Mouse (Mus musculus) kidney, adult 18-20 months (tissue): ENCODE measurements around the gene Msi1.

Experiments used
- DNase-seq: peaks from one replicate; pipeline ENCODE4 v3.0.0; 2021

Gene Msi1

GRCm38 (mm10) chr5:115429359-115430186 lies at the start of gene Msi1:
Gene Msi1 (plus strand): TSS chr5:115429599.
- no peak for DNase-seq

DNA sequence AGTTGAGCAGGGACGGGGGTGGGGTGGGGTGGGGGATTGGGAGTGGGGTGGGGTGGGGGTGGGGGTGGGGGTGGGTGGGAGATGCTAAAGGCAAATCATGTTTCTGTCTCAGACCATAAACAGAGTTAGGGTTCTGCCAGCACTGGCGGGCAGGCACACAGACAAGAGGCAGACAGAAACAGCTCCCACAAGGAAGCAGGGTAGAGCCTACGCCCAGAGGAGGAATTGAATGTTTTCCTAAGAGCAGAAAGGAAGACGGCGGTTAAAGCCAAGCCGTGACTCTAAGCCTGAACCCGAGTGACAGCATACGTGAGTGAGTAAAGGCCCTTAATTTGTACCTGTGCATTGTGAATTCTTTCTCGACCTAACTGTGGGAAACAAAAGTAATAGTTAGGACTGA lies 37.5 kb upstream of the Msi1 start:
- no peak for DNase-seq

DNA sequence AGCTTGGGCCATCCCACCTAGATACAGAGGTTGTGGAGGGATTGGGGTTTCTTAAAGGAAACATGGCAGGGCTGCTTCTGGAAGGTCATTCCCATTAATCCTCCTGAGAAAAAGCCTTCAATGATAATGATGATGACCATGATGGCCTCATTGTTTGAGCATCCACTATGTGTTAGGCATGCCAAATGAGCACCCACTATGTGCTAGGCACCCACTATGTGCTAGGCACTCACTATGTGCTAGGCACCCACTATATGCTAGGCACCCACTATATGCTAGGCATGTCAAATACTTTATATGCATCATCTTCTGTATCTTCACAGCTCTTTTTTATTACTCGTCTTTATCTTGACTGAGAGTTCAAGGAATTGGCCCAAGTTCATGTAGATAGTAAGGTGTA lies 36.4 kb upstream of the Msi1 start:
- no peak for DNase-seq

- no peak for DNase-seq
These were observed 35.2 kb upstream of the Msi1 start for GRCm38 (mm10) chr5:115394223-115394622.

DNA sequence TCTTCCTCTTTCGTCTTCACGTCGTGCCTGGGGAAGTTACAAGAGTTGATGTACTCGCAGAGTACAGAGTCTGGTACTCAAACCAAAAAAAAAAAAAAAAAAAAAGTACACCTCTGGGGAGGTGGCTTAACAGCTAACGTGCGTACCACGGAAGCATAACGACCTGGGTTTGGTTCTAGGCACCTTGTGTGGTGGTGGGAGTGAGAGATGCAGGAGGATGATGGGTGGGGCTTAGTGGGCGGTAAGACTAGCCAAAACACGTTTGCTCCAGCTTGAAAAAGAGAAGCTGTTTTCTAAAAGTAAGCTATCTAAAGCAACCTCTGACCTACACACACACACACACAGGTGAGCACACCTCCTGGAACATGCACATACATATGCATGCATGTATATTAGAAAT lies 34.6 kb upstream of the Msi1 start:
- DNase-seq, result no peak

GRCm38 (mm10) chr5:115396654-115397053 lies 32.7 kb upstream of the Msi1 start:
- DNase-seq, result no peak

DNA sequence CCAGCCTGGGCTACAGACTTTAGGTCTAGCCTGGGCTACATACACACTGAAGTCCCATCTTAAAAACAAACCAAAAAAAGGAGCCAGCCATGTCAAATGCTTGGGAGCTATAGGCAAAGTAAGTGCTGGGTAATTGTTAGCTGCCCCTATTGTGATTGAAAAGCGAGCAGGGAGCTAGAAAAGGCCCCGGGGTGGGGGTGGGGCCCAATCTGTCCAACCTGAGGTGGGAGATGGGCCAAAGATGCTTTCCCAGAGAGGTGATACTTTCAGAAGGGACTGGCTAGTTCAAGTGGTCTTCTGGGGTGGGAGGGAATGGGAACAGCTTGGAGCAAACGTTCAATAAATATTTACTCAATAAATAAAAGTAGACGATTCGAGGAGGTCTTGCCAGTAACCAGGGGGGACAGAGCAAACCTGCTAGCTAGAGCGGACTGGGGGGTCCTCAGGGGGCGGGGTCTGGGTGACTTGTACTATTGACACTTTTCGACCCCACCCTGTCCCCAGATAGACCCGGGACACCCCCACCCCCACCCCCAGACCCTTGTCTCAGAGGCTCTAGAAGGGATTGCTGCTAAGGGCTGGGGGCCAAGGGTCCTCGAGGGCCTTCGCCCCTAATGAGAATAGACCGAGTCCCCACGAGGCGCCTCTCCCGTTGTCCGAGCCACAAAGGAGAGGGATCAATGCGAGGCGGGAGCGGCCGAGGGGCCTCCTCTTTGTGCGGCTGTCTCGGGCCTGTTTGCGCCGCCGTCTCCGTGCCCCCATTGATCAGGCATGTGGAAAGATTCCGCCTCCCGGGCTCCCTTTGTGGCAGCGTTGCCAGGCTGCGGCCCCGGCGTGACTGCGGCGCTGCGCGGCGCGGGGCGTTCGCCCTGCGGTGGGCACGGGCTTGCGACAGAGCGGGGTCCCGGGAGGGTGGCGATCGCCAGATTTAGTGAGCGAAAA lies 31.3 kb upstream of the Msi1 start:
- no peak for DNase-seq

GRCm38 (mm10) chr5:115402063-115402462 lies 27.3 kb upstream of the Msi1 start:
- DNase-seq, result no peak

DNA sequence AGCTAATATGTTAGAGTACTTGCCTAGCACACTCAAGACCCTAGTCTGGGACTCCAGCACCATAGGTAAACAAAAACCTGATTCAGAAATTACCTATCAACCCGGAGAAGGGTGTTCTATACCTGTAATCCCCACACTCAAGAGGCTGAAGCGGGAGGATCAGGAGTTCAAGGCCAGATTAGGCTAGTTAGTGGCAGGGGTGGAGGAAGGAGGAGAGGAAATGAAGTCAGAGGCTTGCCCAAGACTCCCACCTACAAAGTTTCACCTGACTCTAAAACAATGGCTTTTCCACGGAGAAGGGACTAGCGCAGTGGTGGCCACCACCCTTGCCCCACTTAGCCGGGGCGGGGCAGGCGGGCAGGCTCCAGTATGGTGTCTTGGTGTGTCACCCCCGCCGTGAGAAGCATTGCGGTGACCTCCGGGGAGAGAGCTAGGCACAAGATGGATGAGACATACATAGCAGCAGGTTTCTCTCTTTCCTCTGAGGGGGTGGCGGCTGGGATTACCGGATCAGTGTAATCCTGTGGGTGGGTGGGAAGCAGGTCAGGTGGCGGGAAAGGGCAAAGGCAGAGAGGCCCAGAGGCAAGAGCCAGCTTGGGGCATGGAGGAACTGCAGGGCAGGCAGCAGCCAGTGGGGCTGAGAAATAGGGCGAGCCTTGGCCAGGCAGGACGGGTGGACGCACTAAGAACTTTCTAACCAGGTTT lies 25.8 kb upstream of the Msi1 start:
- no peak for DNase-seq

DNA sequence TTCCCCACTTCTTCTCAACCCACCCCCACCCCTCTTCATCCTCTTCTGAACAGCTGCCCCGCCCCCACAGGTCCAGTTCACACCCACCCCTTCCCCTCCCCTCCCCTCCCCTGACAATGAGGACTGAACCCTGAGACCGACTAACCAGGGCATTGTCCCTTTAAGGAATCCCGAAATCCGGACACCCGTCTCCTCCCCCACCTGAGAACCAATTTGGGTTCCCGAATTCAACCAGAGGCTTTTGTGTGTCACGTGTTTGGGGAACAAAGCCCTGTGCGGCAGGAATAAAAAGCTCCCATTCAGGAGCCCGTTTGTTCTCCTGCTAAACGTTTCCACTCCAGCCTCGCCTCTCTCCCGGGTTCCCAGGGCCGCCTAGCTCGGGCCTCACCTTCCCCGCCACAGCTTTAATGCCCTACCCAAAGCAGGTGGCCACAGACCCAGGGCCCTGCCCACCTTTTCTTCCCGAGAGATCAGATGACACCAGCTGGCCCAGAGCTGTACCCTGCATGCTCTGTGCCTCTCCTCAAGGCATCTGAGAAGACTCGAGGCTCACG lies 25.1 kb upstream of the Msi1 start:
- peak; percentile 6 for DNase-seq

GRCm38 (mm10) chr5:115405205-115405604 lies 24.2 kb upstream of the Msi1 start:
- no peak for DNase-seq

DNA sequence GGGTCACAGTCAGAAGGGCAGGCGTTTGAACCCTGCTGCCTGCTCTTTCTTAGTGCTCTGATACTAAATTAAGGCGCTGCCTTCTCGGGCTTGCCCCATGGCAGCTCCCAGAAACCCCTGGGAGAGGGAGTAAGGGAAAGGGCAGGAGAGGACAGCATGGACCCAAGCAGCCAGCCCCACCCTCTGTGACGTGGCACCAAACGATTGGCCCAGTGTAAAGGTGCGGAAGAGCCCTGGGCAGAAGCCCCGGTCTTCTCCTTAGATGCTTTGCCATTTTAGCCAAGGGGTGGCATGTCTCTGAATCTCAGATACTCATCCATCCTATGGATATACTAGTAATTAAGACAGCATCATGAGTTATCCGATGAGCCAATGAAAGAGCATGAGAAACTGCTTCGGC lies 21.3 kb upstream of the Msi1 start:
- DNase-seq, result no peak

- DNase-seq, result no peak
These were observed 14.0 kb upstream of the Msi1 start for GRCm38 (mm10) chr5:115415111-115416085.

DNA sequence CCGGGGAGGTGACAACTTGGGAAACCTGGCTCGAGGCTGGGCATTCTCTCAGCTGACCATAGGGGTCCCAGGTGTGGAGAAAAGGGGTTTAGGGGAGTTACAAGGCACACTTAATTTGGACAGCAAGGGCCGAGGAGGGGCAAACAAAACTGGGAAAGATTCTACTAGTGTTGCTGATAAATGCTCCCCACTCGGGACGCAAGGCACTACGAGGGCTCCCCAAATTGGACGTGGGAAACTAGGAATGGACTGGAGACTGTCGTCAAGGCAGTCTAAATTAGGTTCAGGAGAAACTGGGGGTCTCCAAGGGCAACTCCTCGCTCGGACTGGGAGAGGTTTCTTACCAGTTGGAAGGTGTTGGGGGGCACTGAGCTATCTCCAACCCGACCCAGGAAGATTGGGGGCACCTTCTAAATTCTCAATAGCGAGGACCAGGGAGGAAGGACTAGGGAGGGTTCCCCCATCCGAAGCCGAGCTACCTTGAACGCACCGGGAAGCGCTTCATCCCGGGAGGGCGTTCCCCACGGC lies 504 bp upstream of the Msi1 start:
- DNase-seq, result no peak

DNA sequence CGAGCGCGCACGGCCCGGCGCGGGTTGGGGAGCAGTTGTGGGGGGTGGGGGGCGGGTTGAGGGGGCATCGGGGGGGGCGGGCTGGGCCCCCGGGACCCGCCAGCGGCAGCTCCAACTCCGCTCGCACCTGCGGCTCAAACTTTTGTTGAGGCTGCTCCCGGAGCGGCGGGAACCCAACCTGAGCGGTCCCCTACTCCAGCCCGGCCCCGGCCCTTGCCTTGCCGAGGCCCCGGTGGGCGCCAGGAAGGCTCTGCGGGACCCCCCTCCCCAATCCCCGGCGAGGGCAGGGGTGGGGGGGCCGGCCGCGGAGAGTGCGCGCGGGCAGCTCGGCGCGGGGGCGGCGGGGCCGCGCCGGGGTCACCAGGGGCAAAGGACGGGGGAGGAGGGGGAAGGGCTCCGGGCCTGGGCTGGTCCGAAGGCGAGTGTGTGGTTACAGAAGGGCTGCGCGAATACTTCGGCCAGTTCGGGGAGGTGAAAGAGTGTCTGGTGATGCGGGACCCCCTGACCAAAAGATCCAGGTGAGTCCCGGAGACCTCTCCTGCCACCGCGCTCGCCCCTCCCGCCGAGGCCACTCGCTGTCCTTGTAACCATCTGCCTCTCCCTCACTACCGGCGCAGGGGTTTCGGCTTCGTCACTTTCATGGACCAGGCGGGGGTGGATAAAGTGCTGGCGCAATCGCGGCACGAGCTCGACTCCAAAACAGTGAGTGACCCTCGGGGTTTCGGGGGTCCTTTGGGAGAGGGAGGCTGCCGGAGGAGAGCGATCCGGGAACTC lies 975 bp downstream of the Msi1 start:
- no peak for DNase-seq

DNA sequence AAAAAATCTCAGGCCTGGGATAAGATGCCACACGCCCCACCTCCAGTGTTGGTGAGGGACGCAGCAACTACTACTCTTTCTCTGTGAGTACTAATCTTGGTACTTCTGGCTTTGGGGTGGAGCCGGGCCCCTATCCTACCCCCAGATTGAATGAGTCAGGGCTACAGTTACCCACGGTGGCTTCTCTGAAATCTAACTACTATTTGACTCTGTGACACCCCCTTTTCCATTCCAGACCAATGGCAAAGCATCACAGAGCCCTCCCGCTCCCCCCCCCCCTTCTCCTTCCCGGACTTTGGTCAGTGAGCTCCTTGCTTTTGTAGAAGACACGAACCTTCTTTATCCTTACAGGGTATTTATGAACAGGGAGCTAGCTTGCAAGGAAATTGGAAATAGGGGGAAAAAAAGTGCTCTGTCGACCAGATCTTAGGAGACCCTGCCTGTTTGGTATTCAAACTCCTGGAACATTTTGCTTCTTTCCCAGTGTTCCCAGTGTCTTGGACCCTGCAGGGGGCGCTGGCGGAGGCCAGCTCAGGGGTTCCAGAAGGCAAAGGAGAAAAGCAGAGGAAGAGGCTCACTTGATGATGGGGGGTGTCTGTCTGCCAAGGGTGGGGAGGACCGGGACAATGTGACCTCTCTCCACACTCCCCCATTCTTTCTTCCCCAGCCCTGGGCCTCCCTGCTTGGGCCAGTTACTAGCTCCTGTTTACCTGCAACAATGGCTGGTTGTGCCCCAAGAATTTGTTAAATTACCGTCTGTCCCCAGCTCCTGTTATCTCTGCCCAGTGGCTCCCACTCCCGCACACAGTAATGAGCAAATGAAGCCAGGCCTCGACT lies 1.9 kb downstream of the Msi1 start:
- no peak for DNase-seq

DNA sequence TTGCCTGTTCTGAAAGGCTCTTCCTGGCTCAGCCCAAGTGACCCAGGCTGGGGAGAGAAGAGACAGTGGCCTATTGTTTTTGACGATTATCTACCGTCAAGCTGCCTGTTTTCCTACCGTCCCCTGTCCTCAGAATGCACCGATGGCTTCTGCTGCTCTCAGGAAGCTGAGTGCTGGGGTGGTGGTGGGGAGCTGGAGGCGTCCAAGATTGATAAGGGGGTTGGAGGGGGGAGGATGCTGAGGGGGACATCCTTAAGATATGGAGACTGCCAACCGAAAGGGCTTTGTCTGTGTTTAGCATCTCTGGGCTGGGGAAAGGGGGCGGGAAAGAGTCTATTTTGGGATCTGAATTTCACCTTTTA lies 2.5 kb downstream of the Msi1 start:
- DNase-seq, result no peak

DNA sequence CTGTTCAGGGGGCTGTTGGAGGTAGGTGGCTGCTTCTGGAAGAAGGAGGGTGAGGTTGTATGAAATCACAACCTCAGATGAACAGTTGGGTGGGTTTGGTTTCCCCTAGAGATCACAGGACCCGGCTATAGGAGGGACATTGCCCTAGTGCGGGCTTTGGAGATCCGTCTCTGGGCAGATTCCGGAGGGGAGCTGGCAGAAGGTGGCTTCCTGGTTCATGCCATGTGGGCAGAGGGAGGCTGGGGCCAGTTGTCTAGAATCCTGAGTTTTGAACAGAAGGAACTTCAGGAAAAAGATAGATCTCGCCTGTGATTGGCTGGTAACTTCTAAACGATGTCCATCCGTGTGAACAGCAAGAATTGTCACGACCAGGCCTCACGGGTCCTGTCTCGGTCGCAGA lies 3.0 kb downstream of the Msi1 start:
- no peak for DNase-seq

- DNase-seq, result no peak
These were observed 3.8 kb downstream of the Msi1 start for GRCm38 (mm10) chr5:115433191-115433590.
